Comparison of ENCODE assay signal across 18 mouse cellular contexts in the genomic region with DNA sequence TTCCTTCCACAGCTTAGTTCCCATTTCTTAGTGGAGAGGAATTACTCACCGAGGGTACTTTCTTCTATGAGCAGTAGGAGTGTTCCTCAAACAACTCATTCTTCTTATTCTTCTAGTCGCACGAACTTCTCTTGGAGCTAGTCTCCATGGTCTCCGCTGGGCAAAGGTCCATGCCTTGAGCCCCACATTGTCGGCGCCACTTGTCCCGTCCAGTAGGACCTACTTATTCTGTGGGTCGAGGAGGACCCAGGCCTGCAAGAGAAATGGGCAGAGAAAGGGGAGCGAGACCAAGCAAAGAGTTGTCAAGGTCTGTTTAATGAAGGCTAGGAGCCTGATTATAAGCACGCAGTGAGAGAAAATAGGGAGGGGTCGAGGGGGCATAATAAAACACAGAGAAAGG. TPM values are rescaled to one million over a fixed set of nuclear protein-coding genes. Genes with fewer than 3 reads are reported as not detected.
"Had no signal": no experiment of that assay in that cellular context is flagged by ENCODE, and none has a peak within 500 bp of the region (broad histone marks: within the 10 kb centered on the region; RNA-seq: fewer than 3 reads in every experiment).

No protein-coding gene starts in this region.

RNA-seq across cellular contexts. Expression of a gene that starts 37.8 kb away (rescaled TPM):
- polyA plus RNA-seq: cortical plate, adult 2 months; embryonic facial prominence, embryonic 10.5 days; embryonic facial prominence, embryonic 11.5 days; embryonic facial prominence, embryonic 12.5 days; embryonic facial prominence, embryonic 13.5 days; embryonic facial prominence, embryonic 14.5 days; erythroblast, embryonic 14.5 days; forebrain, embryonic 10.5 days; forebrain, embryonic 11.5 days; forebrain, embryonic 12.5 days; forebrain, embryonic 13.5 days; forebrain, embryonic 14.5 days; forebrain, embryonic 15.5 days; forebrain, embryonic 16.5 days; forebrain, postnatal 0 days; frontal cortex, adult 2 months; gonadal fat pad, adult 2 months; heart, adult 2 months had no signal
